ENCODE assay signal across 20 mouse cellular contexts in the genomic region with DNA sequence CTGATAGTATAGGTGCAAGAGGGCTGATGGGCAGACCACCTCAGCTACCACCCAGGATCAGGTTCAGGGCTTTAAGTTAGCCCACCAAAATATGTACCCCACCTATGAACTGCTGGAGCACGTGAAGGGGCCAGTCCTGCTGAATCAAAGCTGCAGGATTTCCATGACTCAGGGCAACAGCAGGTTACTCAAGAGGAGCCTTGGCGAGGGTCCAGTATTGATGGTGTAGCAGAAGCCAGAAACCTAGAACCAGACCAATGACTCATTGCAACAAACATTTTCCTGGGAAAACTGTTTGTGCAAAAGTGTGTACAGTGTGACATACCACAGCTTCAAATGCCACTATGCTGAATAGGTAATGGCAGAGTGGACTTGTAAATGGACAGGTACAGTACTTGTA. TPM values are rescaled to one million over a fixed set of nuclear protein-coding genes. Genes with fewer than 3 reads are reported as not detected.
A peak's percentile ranks its signal among the peaks of the same experiment; 100 is the strongest.
DNase-seq lines count a peak whose midpoint lies in the region; TF ChIP-seq lines count a peak whose summit lies in the region.
"Had no signal": no experiment of that assay in that cellular context is flagged by ENCODE, and none has a peak within 500 bp of the region (broad histone marks: within the 10 kb centered on the region; RNA-seq: fewer than 3 reads in every experiment).

No protein-coding gene starts in this region.

- no peak overlapping the region for H3K4me3 ChIP-seq in kidney, adult 2 months (ENCODE audit: insufficient read depth, low read depth, low read length)
- H3K4me3 ChIP-seq: heart, embryonic 10.5 days; hindbrain, embryonic 10.5 days; left cerebral cortex, adult 2 months; limb, embryonic 10.5 days had no signal

- H3K36me3 ChIP-seq in kidney, adult 2 months (ENCODE audit: control insufficient read depth, insufficient read depth, low read length) = peaks cover 8% of the 10 kb centered on the region

- H3K27me3 ChIP-seq in kidney, adult 2 months (replicated peaks; ENCODE audit: control insufficient read depth, insufficient read depth, low read length) = no peaks in the 10 kb centered on the region

- no peaks in the 10 kb centered on the region for H3K4me1 ChIP-seq in kidney, adult 2 months (ENCODE audit: control insufficient read depth, insufficient read depth, low read length)
- H3K4me1 ChIP-seq: heart, embryonic 10.5 days; hindbrain, embryonic 10.5 days; limb, embryonic 10.5 days had no signal

- peak; percentile 62 to 89 for DNase-seq in adrenal gland, adult (ENCODE audit: inconsistent age in 2 of 2, low spot score in 1 of 2)
- DNase-seq in adrenal gland, postnatal 4 days (ENCODE audit: low spot score in 2 of 2) = no peak
- DNase-seq in 3T3-L1 (ENCODE audit: low read depth, low spot score) = peak; percentile 87
- DNase-seq in adrenal gland, adult 8-10 months = peak; percentile 66
- DNase-seq in cerebellum, adult 9-10 months = peak; percentile 21
- DNase-seq in thymus, adult 18-20 months = no peak
- DNase-seq in kidney, adult 2 months = no peak
- DNase-seq in urinary bladder, postnatal 10 days (ENCODE audit: low spot score) = no peak
- DNase-seq: embryo, embryonic 11 days; forebrain, postnatal 0 days; kidney, adult 9 months; kidney, postnatal 4 days; layer of hippocampus, adult 9-11 months; lung, adult 2 months; lung, postnatal 36 days; thymus, postnatal 25 days had no signal

- no peak overlapping the region for H3K27ac ChIP-seq in kidney, adult 2 months (ENCODE audit: insufficient read depth, low read depth, low read length)
- H3K27ac ChIP-seq: heart, embryonic 10.5 days; hindbrain, embryonic 10.5 days; left cerebral cortex, adult 2 months; limb, embryonic 10.5 days had no signal

- no peak for TF ChIP-seq POLR2A in kidney, adult 2 months (IDR thresholded peaks at IDR 0.05; ENCODE audit: low read depth, low read length)

- WGBS in kidney, adult 2 months = 95% methylated on average over 2 of the region's 2 CpGs

- TF ChIP-seq CTCF in kidney, adult 2 months (conservative IDR thresholded peaks at IDR 0.05; ENCODE audit: insufficient read depth, insufficient read length, low read depth, low read length) = no peak

RNA-seq across cellular contexts. Expression of a gene that starts 9.0 kb away (rescaled TPM):
- 10 to 100 TPM; 13.7 to 15.5 TPM for total RNA-seq in adrenal gland, postnatal 4 days (2021)
- 10 to 100 TPM in 1 of 4 experiments, 1 to 10 TPM in 3; 6.8 to 12.5 (median 9.1) TPM for total RNA-seq in adrenal gland, adult 8-10 months (2022)
- polyA plus RNA-seq in kidney, adult 2 months (2012; rRNA removed) = 0.94 and 1.5 TPM in 2 replicates

RNA-seq across cellular contexts. Expression of a gene that starts 22.5 kb away (rescaled TPM):
- total RNA-seq in adrenal gland, postnatal 4 days (2021) = 10 to 100 TPM; 28.1 to 30.6 TPM
- total RNA-seq in adrenal gland, adult 8-10 months (2022) = 10 to 100 TPM; 29.8 to 42.1 (median 33.2) TPM
- 0.39 and 0.81 TPM in 2 replicates for polyA plus RNA-seq in kidney, adult 2 months (2012; rRNA removed)

Comparison
In these comparisons a context has a peak if more than half of its experiments do, and no peak if none do; other contexts are left out.
1. DNase-seq: peak in adrenal gland, adult (2 of 2), 3T3-L1 (single experiment), adrenal gland, adult 8-10 months (single experiment) and cerebellum, adult 9-10 months (single experiment); none in adrenal gland, postnatal 4 days (0 of 2), thymus, adult 18-20 months (0 of 2), kidney, adult 2 months (single experiment) and urinary bladder, postnatal 10 days (single experiment).